Mouse (Mus musculus) intestine, embryonic 14.5 days (tissue): Measurements from ENCODE around the gene H2-M10.2. TPM values are rescaled to one million over a fixed set of nuclear protein-coding genes. Genes with fewer than 3 reads are reported as not detected.

ENCODE experiments used
- ATAC-seq: fragments of 200-750 bp; cut with Nextera tagmentation; replicated peaks from 2 replicates; pipeline ENCODE4 v1.8.0; 2017; ENCODE audit warnings: low read depth, moderate number of reproducible peaks, moderate TSS enrichment, moderate library complexity; ENCODE audit not compliant: low FRiP score, low TSS enrichment
- DNase-seq: peaks from one replicate; pipeline ENCODE4 v3.0.0-alpha.2; 2018; ENCODE audit warnings: low spot score
- H3K27ac ChIP-seq: fragments of 300-500 bp; sonication (generic); 2 replicates; pipeline ENCODE4 v1.5.1; 2014; ENCODE audit warnings: low read depth, mild to moderate bottlenecking, control low read depth
- H3K27me3 ChIP-seq: fragments of 300-500 bp; sonication (generic); replicated peaks from 2 replicates; pipeline ENCODE4 v1.6.1; 2014; ENCODE audit warnings: low read length, control low read depth; ENCODE audit not compliant: control insufficient read depth, insufficient read depth
- H3K36me3 ChIP-seq: fragments of 300-500 bp; sonication (generic); 2 replicates; pipeline ENCODE4 v1.6.1; 2014; ENCODE audit warnings: low read length, control low read depth; ENCODE audit not compliant: control insufficient read depth, insufficient read depth
- H3K4me1 ChIP-seq: fragments of 300-500 bp; sonication (generic); replicated peaks from 2 replicates; pipeline ENCODE4 v1.6.1; 2014; ENCODE audit warnings: low read length, control low read depth, mixed read lengths; ENCODE audit not compliant: control insufficient read depth, insufficient read depth
- H3K4me2 ChIP-seq: fragments of 300-500 bp; sonication (generic); 2 replicates; pipeline ENCODE4 v1.6.1; 2014; ENCODE audit warnings: low read length
- H3K4me3 ChIP-seq: fragments of 300-500 bp; sonication (generic); 2 replicates; pipeline ENCODE4 v1.5.1; 2014; ENCODE audit warnings: low read depth, low read length, control low read depth, mixed read lengths
- H3K9ac ChIP-seq: fragments of 300-500 bp; sonication (generic); 2 replicates; pipeline ENCODE4 v1.6.1; 2014; ENCODE audit warnings: mild to moderate bottlenecking, low read length
- H3K9me3 ChIP-seq: fragments of 300-500 bp; sonication (generic); 2 replicates; pipeline ENCODE4 v1.6.1; 2016; ENCODE audit warnings: low read length, control low read depth; ENCODE audit not compliant: control insufficient read depth
- WGBS: fragments of 180-500 bp; shearing (Covaris S2); extraction: QIAGEN DNeasy Blood & Tissue Kit; methylation state at CpG from one replicate; pipeline ENCODE4 v1.1.7; 2014; 5-methylcytosine and 5-hydroxymethylcytosine counted together
- polyA plus RNA-seq: library from polyadenylated mRNA; unstranded; fragments of >200 nt; fragmentation: Nextera tagmentation; extraction: Ambion mirVana; gene quantifications from 2 replicates; pipeline ENCODE4 v1.2.1, GENCODE M21; 2014

H2-M10.2 gene
- polyA plus RNA-seq, 1 experiment from 2014 or later: not detected

GRCm38 (mm10) chr17:36274776-36275175, 11.5 kb downstream of the H2-M10.2 start:
- Histone ChIP-seq H3K27me3 (no peaks in the 10 kb centered on the region), H3K4me1 (peaks cover 15% of the 10 kb centered on the region), H3K4me3 (no peak overlapping the region), H3K9me3 (no peaks in the 10 kb centered on the region), H3K4me2 (no peak overlapping the region), H3K9ac (no peak overlapping the region), H3K36me3 (peaks cover 27% of the 10 kb centered on the region), H3K27ac (no peak overlapping the region)
- ATAC-seq (no peak), DNase-seq (no peak)
- WGBS: 94% methylated on average over 4 of the region's 4 CpGs

GRCm38 (mm10) chr17:36273796-36274195, 12.5 kb downstream of the H2-M10.2 start:
- Histone ChIP-seq H3K4me3 (no peak overlapping the region), H3K36me3 (peaks cover 22% of the 10 kb centered on the region), H3K4me2 (no peak overlapping the region), H3K27ac (no peak overlapping the region), H3K9ac (no peak overlapping the region), H3K4me1 (peaks cover 15% of the 10 kb centered on the region), H3K27me3 (no peaks in the 10 kb centered on the region), H3K9me3 (no peaks in the 10 kb centered on the region)
- no peak for DNase-seq
- WGBS: 89% methylated on average over 4 of the region's 4 CpGs
- ATAC-seq: no peak

- ATAC-seq: no peak
- Histone ChIP-seq H3K4me2 (peak overlapping the region; percentile 85), H3K9ac (peak overlapping the region; percentile 93), H3K27me3 (no peaks in the 10 kb centered on the region), H3K36me3 (peaks cover 21% of the 10 kb centered on the region), H3K9me3 (no peaks in the 10 kb centered on the region), H3K27ac (no peak overlapping the region), H3K4me3 (peak overlapping the region; percentile 95; the same call in 1 of the 2 replicates), H3K4me1 (peaks cover 15% of the 10 kb centered on the region)
- no peak for DNase-seq
- WGBS: 86% methylated on average over 9 of the region's 9 CpGs
These were observed 13.5 kb downstream of the H2-M10.2 start for GRCm38 (mm10) chr17:36272643-36273366.

- peaks cover 31% of the 10 kb centered on the region for H3K36me3 ChIP-seq
- ATAC-seq: peak; percentile 88
- 2% methylated on average over 43 of the region's 43 CpGs for WGBS
- H3K4me2 ChIP-seq: peak within 1 kb of the TSS; percentile 85
- H3K4me3 ChIP-seq: peak within 1 kb of the TSS; percentile 95
- peaks cover 15% of the 10 kb centered on the region for H3K4me1 ChIP-seq
- H3K27me3 ChIP-seq: no peaks in the 10 kb centered on the region
- peak within 1 kb of the TSS; percentile 92 for H3K27ac ChIP-seq
- H3K9ac ChIP-seq: peak within 1 kb of the TSS; percentile 93
- no peaks in the 10 kb centered on the region for H3K9me3 ChIP-seq
- DNase-seq: peak; percentile 93
These were observed 14.6 kb downstream of the H2-M10.2 start, which contains the start of gene Trim39 for GRCm38 (mm10) chr17:36271586-36272256. Gene Trim39 (minus strand): TSS chr17:36272247.

- Histone ChIP-seq H3K36me3 (peaks cover 35% of the 10 kb centered on the region), H3K27me3 (no peaks in the 10 kb centered on the region), H3K9ac (peak overlapping the region; percentile 93), H3K9me3 (no peaks in the 10 kb centered on the region), H3K4me2 (peak overlapping the region; percentile 85), H3K4me3 (peak overlapping the region; percentile 95), H3K4me1 (peaks cover 15% of the 10 kb centered on the region), H3K27ac (peak overlapping the region; percentile 92)
- DNase-seq (peak; percentile 92), ATAC-seq (peak; percentile 93)
- WGBS: under 1% methylated on average over 52 of the region's 84 CpGs
These were observed 15.2 kb downstream of the H2-M10.2 start for GRCm38 (mm10) chr17:36270956-36271585.

GRCm38 (mm10) chr17:36265834-36266233, 20.5 kb downstream of the H2-M10.2 start:
- no peak overlapping the region for H3K4me3 ChIP-seq
- ATAC-seq: no peak
- no peak overlapping the region for H3K27ac ChIP-seq
- peaks cover 67% of the 10 kb centered on the region for H3K36me3 ChIP-seq
- no peak overlapping the region for H3K4me2 ChIP-seq
- peaks cover 7% of the 10 kb centered on the region; the same call in 1 of the 2 replicates for H3K4me1 ChIP-seq
- no peak for DNase-seq
- H3K27me3 ChIP-seq: no peaks in the 10 kb centered on the region
- H3K9me3 ChIP-seq: no peaks in the 10 kb centered on the region
- H3K9ac ChIP-seq: no peak overlapping the region
- WGBS: 83% methylated on average over 5 of the region's 5 CpGs

GRCm38 (mm10) chr17:36264273-36264925, 21.9 kb downstream of the H2-M10.2 start:
- Histone ChIP-seq H3K9ac (no peak overlapping the region), H3K36me3 (peaks cover 79% of the 10 kb centered on the region), H3K4me1 (no peaks in the 10 kb centered on the region), H3K4me2 (no peak overlapping the region), H3K4me3 (no peak overlapping the region), H3K9me3 (no peaks in the 10 kb centered on the region), H3K27me3 (no peaks in the 10 kb centered on the region), H3K27ac (no peak overlapping the region)
- 95% methylated on average over 3 of the region's 3 CpGs for WGBS
- ATAC-seq: no peak
- no peak for DNase-seq

GRCm38 (mm10) chr17:36261511-36262166, 24.7 kb downstream of the H2-M10.2 start:
- Histone ChIP-seq H3K4me3 (no peak overlapping the region), H3K27ac (no peak overlapping the region), H3K4me1 (peaks cover 4% of the 10 kb centered on the region; the same call in 1 of the 2 replicates), H3K36me3 (peaks cover 61% of the 10 kb centered on the region), H3K9me3 (no peaks in the 10 kb centered on the region), H3K27me3 (no peaks in the 10 kb centered on the region), H3K9ac (no peak overlapping the region), H3K4me2 (no peak overlapping the region)
- ATAC-seq (no peak), DNase-seq (no peak)
- 92% methylated on average over 9 of the region's 9 CpGs for WGBS
